Mouse (Mus musculus) heart, embryonic 14.5 days (tissue): Measurements from ENCODE around the gene Kirrel3. TPM values are rescaled to one million over a fixed set of nuclear protein-coding genes. Genes with fewer than 3 reads are reported as not detected.

ENCODE experiments used
- ATAC-seq: fragments of 200-750 bp; cut with Nextera tagmentation; 2 replicates; pipeline ENCODE4 v1.8.0; 2017; ENCODE audit warnings: low read depth, moderate TSS enrichment; ENCODE audit not compliant: insufficient number of reproducible peaks, insufficient read depth, low FRiP score
- H3K27ac ChIP-seq, 2 experiments: fragments of 200-500 bp in 1 of 2; fragments of 300-500 bp in 1 of 2; sonication (generic) in 1 of 2; replicated peaks in 1 of 2; 2 replicates each; pipeline ENCODE4 v1.5.1; 2012 to 2014; ENCODE audit warnings: low read depth in 2 of 2, low read length in 2 of 2, control low read depth in 1 of 2, mild to moderate bottlenecking in 1 of 2, mixed read lengths in 1 of 2; ENCODE audit not compliant: control insufficient read depth in 1 of 2, insufficient read depth in 1 of 2
- H3K27me3 ChIP-seq: fragments of 300-500 bp; sonication (generic); 2 replicates; pipeline ENCODE4 v1.6.1; 2014; ENCODE audit warnings: mild to moderate bottlenecking, low read length, control low read depth; ENCODE audit not compliant: control insufficient read depth, insufficient read depth
- H3K36me3 ChIP-seq: fragments of 300-500 bp; sonication (generic); 2 replicates; pipeline ENCODE4 v1.6.1; 2014; ENCODE audit warnings: mild to moderate bottlenecking, control low read depth, low read length, mixed read lengths; ENCODE audit not compliant: control insufficient read depth, insufficient read depth
- H3K4me1 ChIP-seq, 2 experiments: fragments of 200-500 bp in 1 of 2; fragments of 300-500 bp in 1 of 2; sonication (generic) in 1 of 2; 2 replicates each; pipeline ENCODE4 v1.6.1; 2012 to 2014; ENCODE audit warnings: low read length in 2 of 2, control low read depth in 1 of 2, mixed read lengths in 1 of 2; ENCODE audit not compliant: control insufficient read depth in 2 of 2, insufficient read depth in 2 of 2
- H3K4me2 ChIP-seq: fragments of 300-500 bp; sonication (generic); 2 replicates; pipeline ENCODE4 v1.6.1; 2014; ENCODE audit warnings: mild to moderate bottlenecking, low read length
- H3K4me3 ChIP-seq, 2 experiments: fragments of 200-500 bp in 1 of 2; fragments of 300-500 bp in 1 of 2; sonication (generic) in 1 of 2; 2 replicates each; pipeline ENCODE4 v1.5.1; 2012 to 2014; ENCODE audit warnings: low read length in 2 of 2, mild to moderate bottlenecking in 2 of 2, control low read depth in 1 of 2, low read depth in 1 of 2, moderate library complexity in 1 of 2; ENCODE audit not compliant: control insufficient read depth in 1 of 2, insufficient read depth in 1 of 2
- H3K9ac ChIP-seq: fragments of 300-500 bp; sonication (generic); 2 replicates; pipeline ENCODE4 v1.6.1; 2014; ENCODE audit warnings: mild to moderate bottlenecking, low read length
- H3K9me3 ChIP-seq: fragments of 300-500 bp; sonication (generic); 2 replicates; pipeline ENCODE4 v1.6.1; 2016; ENCODE audit warnings: low read length, control low read depth; ENCODE audit not compliant: control insufficient read depth
- WGBS: fragments of 180-500 bp; shearing (Covaris S2); extraction: QIAGEN DNeasy Blood & Tissue Kit; methylation state at CpG from one replicate; pipeline ENCODE4 v1.1.7; 2014; 5-methylcytosine and 5-hydroxymethylcytosine counted together
- polyA plus RNA-seq: library from polyadenylated mRNA; unstranded; fragments of >200 nt; fragmentation: Nextera tagmentation; extraction: Ambion mirVana; gene quantifications from 2 replicates; pipeline ENCODE4 v1.2.1, GENCODE M21; 2014

The Kirrel3 gene
- polyA plus RNA-seq, 1 experiment from 2014 or later: 1.0 TPM

GRCm38 (mm10) chr9:34918976-34919375 lies 433.3 kb downstream of the Kirrel3 start:
- ATAC-seq: no peak
- WGBS: 86% methylated on average over 5 of the region's 5 CpGs

GRCm38 (mm10) chr9:34920116-34920515 lies 434.4 kb downstream of the Kirrel3 start:
- Histone ChIP-seq H3K4me2 (no peak overlapping the region), H3K4me1 (no peaks in the 10 kb centered on the region), H3K9me3 (no peaks in the 10 kb centered on the region), H3K36me3 (no peaks in the 10 kb centered on the region), H3K27ac (no peak overlapping the region), H3K4me3 (no peak overlapping the region), H3K9ac (no peak overlapping the region), H3K27me3 (no peaks in the 10 kb centered on the region)
- WGBS: 68% methylated on average over 3 of the region's 3 CpGs
- no peak for ATAC-seq

More at GRCm38 (mm10) chr9:34918976-34919375, 433.3 kb downstream of the Kirrel3 start:
- no peak overlapping the region for H3K27ac ChIP-seq
- H3K27me3 ChIP-seq: no peaks in the 10 kb centered on the region
- no peak overlapping the region for H3K9ac ChIP-seq
- H3K4me2 ChIP-seq: no peak overlapping the region
- no peaks in the 10 kb centered on the region for H3K9me3 ChIP-seq
- no peak overlapping the region for H3K4me3 ChIP-seq
- H3K4me1 ChIP-seq: no peaks in the 10 kb centered on the region
- H3K36me3 ChIP-seq: no peaks in the 10 kb centered on the region

- Histone ChIP-seq H3K4me3 (no peak overlapping the region), H3K9ac (no peak overlapping the region), H3K27ac (no peak overlapping the region), H3K36me3 (no peaks in the 10 kb centered on the region), H3K4me1 (no peaks in the 10 kb centered on the region), H3K27me3 (no peaks in the 10 kb centered on the region), H3K9me3 (no peaks in the 10 kb centered on the region), H3K4me2 (no peak overlapping the region)
- no peak for ATAC-seq
- WGBS: 70% methylated on average over 1 of the region's 1 CpGs
Observed at GRCm38 (mm10) chr9:34921941-34922340, 436.2 kb downstream of the Kirrel3 start.

GRCm38 (mm10) chr9:34922716-34923115 lies 437.0 kb downstream of the Kirrel3 start:
- Histone ChIP-seq H3K27me3 (no peaks in the 10 kb centered on the region), H3K9ac (no peak overlapping the region), H3K27ac (no peak overlapping the region), H3K4me1 (no peaks in the 10 kb centered on the region), H3K4me2 (no peak overlapping the region), H3K9me3 (no peaks in the 10 kb centered on the region), H3K4me3 (no peak overlapping the region), H3K36me3 (no peaks in the 10 kb centered on the region)
- ATAC-seq: no peak
- 69% methylated on average over 6 of the region's 6 CpGs for WGBS

- Histone ChIP-seq H3K4me2 (no peak overlapping the region), H3K4me3 (no peak overlapping the region), H3K9me3 (no peaks in the 10 kb centered on the region), H3K27ac (no peak overlapping the region), H3K4me1 (no peaks in the 10 kb centered on the region), H3K27me3 (no peaks in the 10 kb centered on the region), H3K9ac (no peak overlapping the region), H3K36me3 (no peaks in the 10 kb centered on the region)
- 79% methylated on average over 14 of the region's 14 CpGs for WGBS
- ATAC-seq: no peak
Observed at GRCm38 (mm10) chr9:34923134-34923931, 437.6 kb downstream of the Kirrel3 start.

GRCm38 (mm10) chr9:34925616-34926015 lies 439.9 kb downstream of the Kirrel3 start:
- H3K4me3 ChIP-seq: no peak overlapping the region
- H3K4me2 ChIP-seq: no peak overlapping the region
- ATAC-seq: no peak
- H3K27ac ChIP-seq: no peak overlapping the region
- no peaks in the 10 kb centered on the region for H3K4me1 ChIP-seq
- H3K27me3 ChIP-seq: no peaks in the 10 kb centered on the region
- no peaks in the 10 kb centered on the region for H3K9me3 ChIP-seq
- no peak overlapping the region for H3K9ac ChIP-seq
- no peaks in the 10 kb centered on the region for H3K36me3 ChIP-seq
- 81% methylated on average over 5 of the region's 5 CpGs for WGBS

GRCm38 (mm10) chr9:34930371-34930770 lies 444.7 kb downstream of the Kirrel3 start:
- H3K9me3 ChIP-seq: no peaks in the 10 kb centered on the region
- H3K9ac ChIP-seq: no peak overlapping the region
- no peak overlapping the region for H3K4me2 ChIP-seq
- no peak overlapping the region for H3K4me3 ChIP-seq
- 33% methylated on average over 1 of the region's 1 CpGs for WGBS
- H3K4me1 ChIP-seq: no peaks in the 10 kb centered on the region
- ATAC-seq: no peak
- H3K27ac ChIP-seq: no peak overlapping the region
- H3K27me3 ChIP-seq: no peaks in the 10 kb centered on the region
- no peaks in the 10 kb centered on the region for H3K36me3 ChIP-seq

- Histone ChIP-seq H3K4me1 (no peaks in the 10 kb centered on the region), H3K9ac (no peak overlapping the region), H3K36me3 (no peaks in the 10 kb centered on the region), H3K27ac (no peak overlapping the region), H3K9me3 (no peaks in the 10 kb centered on the region), H3K27me3 (no peaks in the 10 kb centered on the region), H3K4me3 (no peak overlapping the region), H3K4me2 (no peak overlapping the region)
- WGBS: 84% methylated on average over 5 of the region's 5 CpGs
- ATAC-seq: no peak
Observed at GRCm38 (mm10) chr9:34938140-34938539, 452.4 kb downstream of the Kirrel3 start.
